Mouse (Mus musculus): ENCODE measurements around the gene Ptx3.

DNA sequence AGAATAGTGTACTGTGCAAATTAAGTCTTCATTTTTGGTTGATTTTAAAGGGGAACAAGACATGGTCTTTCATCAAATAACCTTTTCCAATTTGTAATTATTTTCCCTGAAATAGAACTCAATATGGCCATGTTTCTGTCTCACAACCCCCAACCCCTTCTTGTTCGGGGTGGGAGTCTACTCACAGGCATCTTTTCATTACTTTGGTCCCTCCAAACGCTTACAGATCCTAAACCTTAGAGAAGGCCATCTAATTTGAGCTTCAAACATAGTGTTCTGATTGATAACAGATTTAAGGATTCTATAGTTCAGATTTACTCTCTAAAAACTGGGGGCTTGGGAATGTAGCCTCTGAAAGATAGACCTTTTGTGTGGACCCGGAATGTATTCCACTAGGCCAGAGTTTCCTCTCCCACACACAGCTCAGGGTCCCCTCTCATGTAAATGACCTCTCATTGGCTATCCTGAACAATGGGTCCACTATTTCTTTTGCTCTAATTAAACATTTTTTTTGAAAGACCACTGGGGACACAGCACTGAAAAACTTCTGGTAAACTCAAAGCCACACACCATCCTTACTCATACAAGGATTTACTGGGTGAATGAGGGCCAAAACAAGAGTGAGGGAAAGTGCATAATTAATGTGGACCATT lies 25.7 kb upstream of the Ptx3 start:
- TF ChIP-seq POLR2A (IDR thresholded peaks at IDR 0.05; ENCODE audit: extremely low read depth, insufficient read depth, low read length) = no peak
- no peak for TF ChIP-seq CTCF (IDR thresholded peaks at IDR 0.05; ENCODE audit: low read depth, low read length)
